Mouse (Mus musculus): Measurements from ENCODE around the gene Psip1. TPM values are rescaled to one million over a fixed set of nuclear protein-coding genes. Genes with fewer than 3 reads are reported as not detected.
"Not testable (repeated sequence)": the region's sequence is repeated elsewhere in the genome, so short reads cannot be mapped to it uniquely, and the experiment has no call there.

Gene Psip1
- total RNA-seq (2021) = 100 to 1,000 TPM; 194 to 208 TPM

DNA sequence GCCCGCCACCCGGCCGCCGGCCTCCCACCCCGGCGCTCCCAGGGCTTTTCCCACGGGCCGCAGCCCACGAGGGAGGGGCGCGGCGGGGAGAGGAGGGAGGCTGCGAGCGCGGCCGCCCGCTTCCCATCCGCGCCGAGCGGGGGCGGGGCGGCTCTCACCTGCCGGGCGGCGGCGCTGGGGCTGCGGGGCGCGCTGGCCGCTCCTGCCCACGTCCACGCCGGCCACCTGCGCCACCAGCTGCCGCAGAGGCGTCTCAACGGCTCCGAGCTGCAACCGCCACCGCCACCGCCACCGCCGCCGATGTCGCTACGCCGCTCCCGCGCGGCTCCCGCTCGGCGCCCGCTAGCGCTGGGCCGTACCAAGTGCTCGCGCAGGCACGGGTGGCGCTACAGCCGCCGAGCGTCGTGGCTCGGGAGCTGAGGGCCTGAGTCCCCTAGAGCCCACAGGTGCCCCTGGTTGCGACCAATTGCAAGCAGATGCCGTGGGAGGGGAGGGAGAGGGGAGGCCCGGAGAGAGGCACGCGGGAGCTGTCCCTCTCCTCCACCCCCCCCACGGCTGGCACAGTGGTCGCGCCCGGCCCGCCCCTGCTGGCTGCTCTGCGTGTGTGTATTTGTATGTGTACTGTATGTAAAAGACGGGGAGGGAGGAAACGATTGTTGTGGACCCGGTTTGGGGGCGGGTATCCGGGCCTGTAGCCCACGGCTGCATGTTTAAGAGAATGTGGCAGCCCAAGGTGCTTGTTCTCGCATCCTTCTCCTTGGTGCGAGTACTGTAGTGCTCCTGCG lies at the start of gene Psip1:
Gene Psip1, minus strand, starts transcription at position 343 of the 785 bp plus-strand sequence.
- peak; percentile 92 to 95 for DNase-seq (ENCODE audit: extremely low spot score in 1 of 2, low spot score in 1 of 2)

DNA sequence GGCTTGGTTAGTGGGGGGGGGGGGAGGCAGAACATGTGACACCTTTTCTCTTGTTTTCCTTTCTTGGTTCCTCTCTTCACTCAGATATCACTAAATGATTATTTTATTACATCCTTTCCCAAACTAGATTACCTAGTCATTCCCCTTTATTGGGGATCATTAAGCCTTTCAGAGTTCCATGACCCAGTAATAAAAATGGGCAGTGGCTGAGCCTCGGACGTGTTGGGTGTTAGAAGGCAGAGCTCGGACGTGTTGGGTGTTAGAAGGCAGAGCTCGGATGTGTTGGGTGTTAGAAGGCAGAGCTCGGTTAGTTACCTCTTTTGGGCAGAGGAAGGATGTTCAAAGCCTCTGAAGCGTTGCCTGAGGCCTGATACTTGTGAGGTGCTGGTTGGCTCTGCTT lies 47.8 kb upstream of the Psip1 start:
- no peak for DNase-seq (ENCODE audit: extremely low spot score in 1 of 2, low spot score in 1 of 2)

DNA sequence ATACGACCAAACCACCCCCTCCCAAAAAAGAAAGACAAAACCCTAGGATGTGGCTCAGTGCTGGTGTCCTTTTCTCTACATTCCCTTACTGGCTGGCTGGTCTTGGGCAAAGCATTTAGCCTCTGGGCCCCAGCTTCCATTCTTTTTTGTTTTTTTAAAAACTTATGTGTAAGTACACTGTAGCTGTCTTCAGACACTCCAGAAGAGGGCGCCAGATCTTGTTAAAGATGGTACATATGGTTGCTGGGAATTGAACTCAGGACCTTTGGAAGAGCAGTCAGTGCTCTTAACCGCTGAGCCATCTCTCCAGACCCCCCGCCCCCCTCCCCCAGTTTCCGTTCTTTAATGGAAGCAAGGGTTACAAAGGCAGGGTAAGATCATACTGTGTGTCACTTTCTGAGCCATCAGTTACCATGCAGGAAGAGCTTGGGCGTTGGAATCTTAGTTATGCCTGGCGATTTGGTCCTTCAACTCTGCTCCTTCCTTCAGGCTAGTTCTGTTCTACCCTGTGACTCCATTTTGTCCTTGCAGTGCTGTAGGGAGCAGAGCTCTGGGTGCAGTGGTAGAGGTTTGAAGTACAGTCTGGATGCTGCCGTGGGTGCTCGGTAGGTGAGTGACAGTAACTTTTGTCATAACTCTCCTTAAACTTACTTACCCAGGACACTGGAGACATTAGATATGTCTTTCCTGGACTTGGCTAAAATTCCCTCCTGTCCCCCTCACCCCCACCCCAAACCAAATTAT lies 47.1 kb upstream of the Psip1 start:
- no peak for DNase-seq (ENCODE audit: extremely low spot score in 1 of 2, low spot score in 1 of 2)

DNA sequence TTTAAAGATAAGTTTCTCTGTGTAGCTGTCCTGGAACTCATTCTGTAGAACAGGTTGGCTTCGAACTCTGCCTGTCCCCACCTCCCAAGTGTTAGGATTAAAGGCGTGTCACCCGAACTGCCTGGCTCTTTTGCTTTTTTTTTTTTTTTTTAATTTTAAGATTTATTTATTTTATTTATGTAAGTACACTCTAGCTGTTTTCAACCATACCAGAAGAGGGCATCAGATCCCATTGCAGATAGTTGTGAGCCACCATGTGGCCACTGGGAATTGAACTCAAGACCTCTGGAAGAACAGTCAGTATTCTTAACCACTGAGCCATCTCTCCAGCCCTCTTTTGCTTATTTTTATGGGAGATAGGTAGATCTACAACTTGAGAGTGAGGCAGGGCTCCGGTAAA lies 43.8 kb upstream of the Psip1 start:
- not testable (repeated sequence) for DNase-seq (ENCODE audit: extremely low spot score in 1 of 2, low spot score in 1 of 2)

DNA sequence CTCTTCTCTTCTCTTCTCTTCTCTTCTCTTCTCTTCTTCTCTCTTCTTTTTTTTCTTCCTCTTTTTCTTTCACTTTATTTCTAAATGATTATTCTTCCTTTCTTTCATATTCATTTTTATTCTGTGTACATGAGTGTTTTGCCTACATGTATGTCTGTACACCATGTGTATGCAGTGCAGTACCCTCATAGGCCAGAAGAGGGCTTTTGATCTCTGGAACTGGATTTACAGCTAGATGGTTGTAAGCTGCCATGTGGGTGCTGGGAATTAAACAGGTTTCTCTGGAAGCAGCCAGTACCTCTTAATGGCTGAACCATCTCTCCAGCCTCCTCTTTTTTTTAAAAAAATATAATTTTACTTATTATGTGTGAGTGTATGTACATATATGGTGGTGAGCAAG lies 41.7 kb upstream of the Psip1 start:
- DNase-seq (ENCODE audit: extremely low spot score in 1 of 2, low spot score in 1 of 2) = peak in 1 of 2 experiments; percentile 14

DNA sequence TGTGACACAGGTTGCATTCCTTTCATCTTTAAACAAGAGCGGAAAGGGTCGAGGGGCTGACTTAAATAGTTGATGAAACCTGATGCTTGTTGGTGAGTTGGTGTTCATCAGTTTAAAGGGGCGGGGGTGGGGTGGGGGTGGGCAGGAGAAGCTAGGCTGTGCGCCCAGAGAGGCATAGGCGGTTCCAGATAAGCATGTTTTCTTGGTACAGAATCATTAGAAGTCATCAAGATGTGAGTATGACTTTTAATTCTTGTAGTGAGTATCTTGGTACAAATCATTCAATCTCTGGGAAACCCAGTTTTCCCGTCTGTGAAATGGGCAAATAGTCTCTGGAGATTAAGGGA lies 40.7 kb upstream of the Psip1 start:
- no peak for DNase-seq (ENCODE audit: extremely low spot score in 1 of 2, low spot score in 1 of 2)

DNA sequence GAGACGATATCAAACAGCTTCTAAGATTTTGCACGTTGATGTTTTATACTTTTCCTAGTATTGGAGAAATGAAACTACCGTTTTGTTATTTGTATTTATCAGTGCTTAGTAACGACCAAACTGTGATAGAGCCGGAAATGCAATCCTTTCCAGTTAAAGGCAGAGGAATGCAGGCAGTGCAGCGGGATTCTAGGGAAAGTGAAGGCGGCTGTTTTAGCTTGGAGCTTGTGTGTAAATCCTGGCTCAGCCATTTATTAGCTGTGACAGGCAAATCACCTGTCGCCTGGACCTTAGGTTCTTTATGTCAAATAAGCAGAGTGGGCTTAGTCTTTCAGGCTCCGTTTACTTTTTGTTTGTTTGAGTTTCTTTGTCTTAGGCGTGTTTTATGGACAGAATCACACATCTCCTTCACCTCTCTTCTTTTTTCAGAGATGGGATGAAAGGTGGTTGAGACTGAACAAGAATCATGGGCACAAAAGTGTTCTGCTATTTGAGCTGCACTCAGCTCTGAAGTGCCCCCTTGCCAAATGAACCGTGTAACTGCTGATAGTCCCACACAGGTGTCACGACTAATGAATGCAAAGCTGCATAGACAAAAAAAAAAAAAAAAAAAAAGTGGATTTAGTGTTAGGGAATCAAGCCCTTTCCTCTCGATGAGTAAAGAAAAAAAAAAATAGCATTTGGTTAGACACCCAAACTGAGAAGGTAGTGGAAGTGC lies 40.2 kb upstream of the Psip1 start:
- no peak for DNase-seq (ENCODE audit: extremely low spot score in 1 of 2, low spot score in 1 of 2)

DNA sequence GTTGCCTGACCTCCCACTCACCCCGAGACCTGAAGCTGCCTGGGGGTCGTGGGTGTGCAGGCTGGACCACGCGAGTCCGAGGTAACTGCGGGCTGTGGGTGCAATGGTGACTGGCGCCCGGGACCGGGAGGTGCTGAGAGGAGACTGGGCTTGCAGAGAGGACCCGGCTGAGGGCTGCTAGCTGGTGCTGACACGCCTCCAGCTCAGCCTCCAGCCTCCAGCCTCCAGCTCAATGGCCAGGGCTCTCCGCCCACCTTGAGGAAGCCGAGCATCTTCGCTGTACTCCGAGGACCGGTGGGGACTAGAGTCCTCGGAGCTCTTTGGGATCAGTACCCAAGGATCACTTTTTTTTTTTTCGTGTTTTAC lies 39.4 kb upstream of the Psip1 start:
- no peak for DNase-seq (ENCODE audit: extremely low spot score in 1 of 2, low spot score in 1 of 2)

DNA sequence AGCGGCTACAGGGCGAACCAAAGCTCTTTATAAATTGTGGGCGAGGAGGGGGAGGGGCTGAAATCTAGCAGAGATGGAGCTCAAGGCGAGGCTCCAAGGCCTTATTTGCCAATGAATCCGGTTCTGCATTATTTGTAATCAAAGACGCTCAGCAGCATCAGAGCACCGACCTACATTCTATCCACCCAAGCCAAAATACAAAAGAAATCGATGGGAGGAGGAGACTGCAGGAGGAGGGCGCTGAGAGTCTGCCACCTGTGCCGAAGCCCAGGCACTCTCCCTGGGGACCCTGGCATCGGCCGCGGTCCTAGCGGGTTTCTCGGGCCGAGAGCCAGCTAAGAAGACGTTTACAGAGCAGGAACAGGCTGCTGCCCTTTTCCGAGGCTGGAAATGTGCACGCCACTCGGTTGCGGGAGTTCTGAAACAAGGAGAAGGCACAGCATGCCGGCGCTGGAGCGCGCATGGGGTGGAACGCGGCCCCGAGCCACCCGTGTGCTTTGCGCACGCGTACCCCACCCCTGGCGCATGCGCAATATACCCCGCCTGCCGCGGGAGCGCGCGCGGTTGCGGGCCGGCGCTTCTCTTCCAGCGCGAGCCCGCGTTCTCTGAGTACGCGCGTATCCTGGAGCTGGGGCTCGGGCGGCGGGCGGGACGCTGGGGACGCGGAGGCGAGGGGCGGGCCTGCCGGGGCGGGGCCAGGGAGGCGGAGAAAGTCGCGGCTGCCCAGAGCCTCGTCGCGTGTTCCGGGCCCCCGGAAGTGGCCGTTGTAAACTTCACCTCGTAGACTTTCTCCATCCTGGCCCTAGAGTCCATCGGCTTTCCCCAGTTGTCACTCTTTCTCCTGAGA lies 38.8 kb upstream of the Psip1 start, which contains the start of gene Ccdc171:
Gene Ccdc171, plus strand, starts transcription at position 703 of the 847 bp plus-strand sequence.
- peak; percentile 84 to 90 for DNase-seq (ENCODE audit: extremely low spot score in 1 of 2, low spot score in 1 of 2)

DNA sequence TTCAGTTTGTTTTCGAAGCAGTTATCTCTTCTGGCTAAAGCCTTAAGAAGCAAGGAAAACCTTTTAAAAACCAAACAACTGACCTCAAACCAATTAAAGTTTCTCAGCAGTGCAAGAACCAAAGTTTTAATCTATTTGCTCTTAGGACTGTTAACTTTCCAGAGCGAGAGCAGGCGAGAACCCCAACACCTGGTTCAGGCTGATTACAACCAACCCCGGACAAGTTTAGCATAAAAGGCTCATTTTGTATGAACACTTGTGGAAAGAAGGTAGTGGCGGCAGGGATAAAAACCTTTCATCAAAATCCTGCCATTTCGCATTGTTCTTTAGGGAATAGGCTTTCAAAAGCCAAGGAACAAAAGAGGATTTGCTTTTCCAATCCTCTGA lies 38.2 kb upstream of the Psip1 start:
- no peak for DNase-seq (ENCODE audit: extremely low spot score in 1 of 2, low spot score in 1 of 2)

DNA sequence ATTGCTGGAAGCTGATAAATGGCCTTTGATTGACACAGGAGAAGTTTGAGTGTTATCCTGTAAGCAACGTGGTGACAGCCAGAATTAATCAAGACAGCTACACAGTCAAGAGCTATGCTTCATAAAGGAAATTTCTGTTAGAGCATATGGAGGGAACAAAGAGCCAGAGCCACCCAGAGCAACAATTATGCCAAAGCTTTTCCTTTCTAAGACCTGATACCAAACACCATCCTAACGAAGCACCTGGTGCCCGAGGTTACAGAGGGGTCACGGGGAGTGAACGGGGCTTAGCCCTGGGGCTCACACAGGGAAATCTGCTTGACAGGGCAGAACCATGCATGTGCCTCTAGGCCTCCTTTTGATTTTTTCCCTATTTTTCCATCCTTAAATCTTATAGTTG lies 35.8 kb upstream of the Psip1 start:
- no peak for DNase-seq (ENCODE audit: extremely low spot score in 1 of 2, low spot score in 1 of 2)

DNA sequence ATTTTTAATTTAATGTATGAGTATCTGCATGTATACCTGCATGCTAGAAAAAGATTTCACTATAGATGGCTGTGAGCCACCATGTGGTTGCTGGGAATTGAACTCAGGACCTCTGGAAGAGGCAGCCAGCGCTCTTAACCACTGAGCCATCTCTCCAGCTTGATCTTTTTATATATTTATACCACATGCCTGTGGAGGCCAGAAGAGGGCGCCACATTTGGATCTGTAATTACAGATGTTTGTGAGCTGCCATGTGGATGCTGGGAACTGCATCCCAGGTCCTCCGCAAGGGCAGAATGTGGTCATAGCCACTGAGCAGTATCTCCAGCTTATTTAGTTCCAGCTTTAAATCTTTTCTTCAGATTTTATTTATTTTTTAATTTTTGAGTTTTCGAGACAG lies 34.0 kb upstream of the Psip1 start:
- no peak for DNase-seq (ENCODE audit: extremely low spot score in 1 of 2, low spot score in 1 of 2)

DNA sequence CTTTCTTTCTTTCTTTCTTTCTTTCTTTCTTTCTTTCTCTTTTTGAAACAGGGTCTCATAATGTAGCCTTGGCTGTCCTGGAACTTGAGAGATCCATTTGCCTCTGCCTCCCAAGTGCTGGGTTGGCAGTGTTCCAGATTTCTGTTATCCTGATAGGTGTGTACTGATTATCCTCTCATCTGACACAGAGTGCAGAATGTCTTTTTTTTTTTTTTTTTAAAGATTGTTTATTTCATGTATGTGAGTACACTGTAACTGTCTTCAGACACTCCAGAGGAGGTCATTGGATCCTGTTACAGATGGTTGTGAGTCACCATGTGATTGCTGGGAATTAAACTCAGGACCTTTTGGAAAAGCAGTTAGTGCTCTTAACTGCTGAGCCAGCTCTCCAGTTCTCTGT lies 33.5 kb upstream of the Psip1 start:
- DNase-seq (ENCODE audit: extremely low spot score in 1 of 2, low spot score in 1 of 2) = no peak

DNA sequence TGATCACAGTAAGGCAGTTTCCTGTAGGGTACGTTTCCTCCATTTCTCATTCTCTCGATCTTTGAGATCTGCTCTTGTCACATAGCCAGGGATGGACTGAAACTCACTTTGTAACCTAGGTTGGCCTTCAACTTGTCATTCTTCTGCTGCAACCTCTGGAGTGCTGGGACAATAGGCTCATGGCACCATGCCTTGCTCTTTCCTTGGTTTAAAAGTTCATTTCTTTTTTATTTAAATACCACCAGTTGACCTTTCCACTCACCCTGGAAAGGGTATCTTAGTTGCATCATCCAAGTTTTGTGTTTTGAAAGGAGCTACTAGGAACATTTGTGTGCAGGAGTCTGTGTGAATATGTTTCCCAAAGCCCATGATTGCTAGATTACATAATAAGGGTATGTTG lies 32.9 kb upstream of the Psip1 start:
- DNase-seq (ENCODE audit: extremely low spot score in 1 of 2, low spot score in 1 of 2) = no peak

DNA sequence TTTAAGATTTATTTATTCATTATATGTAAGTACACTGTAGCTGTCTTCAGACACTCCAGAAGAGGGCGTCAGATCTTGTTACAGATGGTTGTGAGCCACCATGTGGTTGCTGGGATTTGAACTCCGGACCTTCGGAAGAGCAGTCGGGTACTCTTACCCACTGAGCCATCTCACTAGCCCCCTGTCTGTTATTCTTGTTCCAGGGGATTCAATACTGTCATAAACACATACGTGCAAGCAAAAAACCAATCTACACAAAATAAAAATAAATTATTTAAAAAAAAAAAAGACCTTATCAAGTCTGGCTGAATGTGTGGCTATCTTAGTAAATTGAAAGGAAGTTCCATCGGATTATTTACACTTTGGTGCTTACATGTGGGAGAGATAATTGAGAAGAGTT lies 29.9 kb upstream of the Psip1 start:
- DNase-seq (ENCODE audit: extremely low spot score in 1 of 2, low spot score in 1 of 2) = not testable (repeated sequence)

DNA sequence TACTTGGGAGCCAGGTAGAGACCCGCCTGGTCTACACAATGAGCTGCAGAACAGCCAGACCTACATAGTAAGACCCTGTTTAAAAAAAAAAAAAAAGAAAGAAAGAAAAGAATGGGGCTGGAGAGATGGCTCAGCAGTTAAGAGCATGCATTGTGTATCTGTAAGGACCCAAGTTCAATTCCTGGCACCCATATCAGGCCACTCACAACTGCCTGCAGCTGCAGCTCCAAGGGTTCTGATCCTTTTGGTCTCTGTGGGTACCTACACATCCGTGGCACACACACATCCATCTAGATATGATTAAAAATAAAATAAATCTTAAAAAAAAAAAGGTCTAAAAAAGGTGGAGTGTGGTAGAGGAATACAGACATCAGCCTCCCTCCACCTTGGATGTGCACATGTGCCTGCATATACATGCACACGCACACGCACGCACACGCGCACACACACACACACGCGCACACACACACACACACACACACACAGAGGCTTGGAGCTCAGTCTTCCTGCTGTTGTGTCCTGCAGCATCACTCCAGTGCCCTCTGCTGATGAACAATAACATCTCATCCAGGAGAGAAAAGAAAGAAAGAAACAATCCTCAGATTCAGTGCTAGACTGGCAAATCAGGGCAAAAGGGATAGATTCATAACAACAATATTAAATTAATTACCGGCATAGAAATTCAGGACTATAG lies 28.9 kb upstream of the Psip1 start:
- DNase-seq (ENCODE audit: extremely low spot score in 1 of 2, low spot score in 1 of 2) = no peak

DNA sequence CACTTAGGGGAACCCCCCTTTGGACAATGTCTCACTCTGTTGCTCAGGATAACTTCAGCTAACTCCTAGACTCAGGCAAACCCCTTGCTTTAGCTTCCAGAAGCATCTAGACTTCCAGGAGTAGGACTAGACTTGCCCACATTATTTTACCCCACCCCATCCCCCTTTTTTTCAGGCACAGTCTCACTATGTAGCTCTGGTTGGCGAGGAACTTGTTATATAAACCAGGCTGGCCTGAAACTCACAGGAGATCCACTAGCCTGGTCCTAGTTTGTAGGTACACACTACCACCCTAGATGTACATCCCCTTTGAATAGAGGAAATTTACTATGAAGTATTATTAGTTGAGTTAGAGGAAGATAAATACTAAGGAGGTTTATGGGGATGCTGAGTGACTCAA lies 27.9 kb upstream of the Psip1 start:
- DNase-seq (ENCODE audit: extremely low spot score in 1 of 2, low spot score in 1 of 2) = no peak

DNA sequence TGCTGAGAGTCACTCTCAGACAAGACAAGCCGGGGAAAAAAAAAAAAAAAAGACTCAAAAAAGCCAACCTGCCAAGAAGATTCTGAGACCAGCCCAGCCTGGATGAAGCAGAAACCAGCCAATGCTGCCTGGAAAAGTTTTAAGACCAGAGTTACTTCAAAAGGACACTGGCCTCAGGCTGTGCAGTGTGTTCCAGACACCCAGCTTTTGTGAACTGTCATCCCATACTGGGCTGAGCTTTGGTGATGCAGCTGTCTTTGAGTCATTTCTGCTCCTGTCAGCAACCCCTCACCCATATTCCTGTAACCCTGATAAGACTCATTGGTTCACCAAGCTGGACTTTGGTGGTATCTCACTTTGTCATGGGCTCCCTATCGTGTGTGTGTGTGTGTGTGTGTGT lies 26.4 kb upstream of the Psip1 start:
- no peak for DNase-seq (ENCODE audit: extremely low spot score in 1 of 2, low spot score in 1 of 2)

DNA sequence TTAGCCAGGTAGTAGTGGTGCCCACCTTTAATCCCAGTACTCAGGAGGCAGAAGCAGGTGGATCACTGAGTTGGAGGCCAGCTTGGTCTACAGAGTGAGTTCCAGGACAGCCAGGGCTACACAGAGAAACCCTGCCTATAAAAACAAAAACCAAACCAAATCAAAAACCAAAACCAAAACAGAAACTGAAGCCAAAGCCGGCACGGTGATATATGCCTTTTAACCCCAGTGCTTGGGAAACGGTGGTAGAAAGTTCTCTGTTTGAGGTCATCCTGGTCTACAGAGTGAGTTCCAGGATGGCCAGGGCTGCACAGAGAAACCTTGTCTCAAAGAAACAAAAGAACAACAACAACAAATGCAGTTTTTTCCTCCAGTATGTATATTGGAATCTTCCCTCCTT lies 26.0 kb upstream of the Psip1 start:
- no peak for DNase-seq (ENCODE audit: extremely low spot score in 1 of 2, low spot score in 1 of 2)

DNA sequence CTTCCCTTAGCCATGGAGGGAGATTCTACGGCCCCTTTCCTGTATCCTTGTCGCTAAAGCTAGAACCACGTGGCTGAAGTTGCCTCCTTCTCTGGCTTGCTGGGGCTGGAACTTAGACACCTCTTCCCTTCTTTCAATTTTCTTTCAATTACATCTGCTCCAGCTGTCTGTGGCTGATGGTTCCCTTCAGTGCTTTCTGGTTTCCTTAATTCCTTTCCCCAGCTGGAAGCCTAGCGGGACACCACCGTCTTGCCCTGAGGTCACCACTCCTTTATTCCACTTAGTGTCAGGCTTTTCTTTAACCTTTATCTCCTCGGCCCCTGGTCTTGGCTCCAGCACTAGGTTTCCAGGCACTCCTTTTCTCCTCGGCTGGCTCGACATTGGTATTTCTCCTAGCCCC lies 24.8 kb upstream of the Psip1 start:
- DNase-seq (ENCODE audit: extremely low spot score in 1 of 2, low spot score in 1 of 2) = no peak

All from layer of hippocampus, postnatal 25 days (tissue).